8 mouse cellular contexts compared by ENCODE assay signal in genomic region chr4:57607247-57607942, GRCm38 (mm10). TPM values are rescaled to one million over a fixed set of nuclear protein-coding genes. Genes with fewer than 3 reads are reported as not detected.
DNase-seq lines count a peak whose midpoint lies in the region; ATAC-seq lines count a peak whose summit lies in the region.

No protein-coding gene starts in this region.

- H3K4me3 ChIP-seq in hindbrain, embryonic 12.5 days, result no peak overlapping the region

- H3K9me3 ChIP-seq in hindbrain, embryonic 12.5 days (replicated peaks), result no peaks in the 10 kb centered on the region

- 0 out of 2 replicates have a peak, but pooled peaks cover 3% of the 10 kb centered on the region for H3K4me1 ChIP-seq in hindbrain, embryonic 12.5 days

- H3K27me3 ChIP-seq in hindbrain, embryonic 12.5 days, result no peaks in the 10 kb centered on the region

- 0 out of 2 replicates have a peak overlapping the region, but pooled peaks have one; percentile 48 for H3K27ac ChIP-seq in hindbrain, embryonic 12.5 days

- peak; percentile 43; the same call in 1 of the 2 replicates for ATAC-seq in hindbrain, embryonic 12.5 days (ENCODE audit: low FRiP score)

- H3K4me2 ChIP-seq in hindbrain, embryonic 12.5 days (replicated peaks), result no peak overlapping the region

- 41% methylated on average over 22 of the region's 22 CpGs for WGBS in hindbrain, embryonic 12.5 days

- no peaks in the 10 kb centered on the region for H3K36me3 ChIP-seq in hindbrain, embryonic 12.5 days

- DNase-seq in ZHBTc4 (ENCODE audit: low read depth, low spot score), result peak; percentile 83
- DNase-seq in cerebellum, postnatal 14 days, result peak; percentile 95 to 98
- peak; percentile 83 to 88 for DNase-seq in frontal cortex, postnatal 25 days (ENCODE audit: low spot score in 2 of 2)
- DNase-seq in layer of hippocampus, adult 9-11 months, result peak; percentile 84
- peak; percentile 95 for DNase-seq in lung, postnatal 14 days
- DNase-seq in right cerebral cortex, adult 2 months (ENCODE audit: low spot score in 2 of 2), result peak; percentile 90 to 94
- DNase-seq in yolk sac, embryonic 10.5 days (ENCODE audit: low spot score), result peak; percentile 50

- H3K9ac ChIP-seq in hindbrain, embryonic 12.5 days, result no peak overlapping the region

RNA-seq across cellular contexts. Expression of gene Pakap, which starts 39.4 kb away (rescaled TPM):
- polyA plus RNA-seq in hindbrain, embryonic 12.5 days (2016; fragmentation: Nextera tagmentation; extraction: Ambion mirVana), result 28.1 and 36.1 TPM in 2 replicates
